Mouse (Mus musculus) gonadal fat pad, adult 2 months (tissue): ENCODE measurements at regions not wholly inside any gene's neighbourhood (a gene's known extent, or its start where the extent isn't known, plus 50 kb on each side); places are given as distances from the start of the nearest gene placed in this dataset.

ENCODE experiments used
- DNase-seq: peaks from one replicate; pipeline ENCODE4 v3.0.0-alpha.2; 2012; ENCODE audit warnings: low read depth

DNA sequence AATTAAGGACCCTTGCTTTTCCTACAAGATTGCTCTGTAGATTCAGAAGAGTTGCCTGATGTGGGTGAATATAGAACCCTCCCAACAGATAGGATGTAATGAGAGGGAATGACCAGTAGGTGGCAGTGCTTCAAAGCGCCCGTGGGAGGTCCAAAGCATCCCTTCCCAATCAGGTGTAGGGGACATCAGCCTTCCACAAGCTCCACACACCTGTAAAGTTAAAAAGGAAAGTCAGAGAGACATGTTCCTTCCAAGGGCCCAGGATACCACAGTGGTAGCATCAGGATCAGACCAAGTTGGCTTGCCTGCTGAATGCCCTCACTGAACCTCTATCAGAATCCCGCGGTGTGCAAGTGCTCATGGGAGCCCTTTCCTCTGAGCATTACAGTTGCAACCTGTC is 75.7 kb upstream of the Zfp618 start:
- no peak for DNase-seq

GRCm38 (mm10) chr4:62890588-62891580 is 74.5 kb upstream of the Zfp618 start:
- peak; percentile 8 for DNase-seq

DNA sequence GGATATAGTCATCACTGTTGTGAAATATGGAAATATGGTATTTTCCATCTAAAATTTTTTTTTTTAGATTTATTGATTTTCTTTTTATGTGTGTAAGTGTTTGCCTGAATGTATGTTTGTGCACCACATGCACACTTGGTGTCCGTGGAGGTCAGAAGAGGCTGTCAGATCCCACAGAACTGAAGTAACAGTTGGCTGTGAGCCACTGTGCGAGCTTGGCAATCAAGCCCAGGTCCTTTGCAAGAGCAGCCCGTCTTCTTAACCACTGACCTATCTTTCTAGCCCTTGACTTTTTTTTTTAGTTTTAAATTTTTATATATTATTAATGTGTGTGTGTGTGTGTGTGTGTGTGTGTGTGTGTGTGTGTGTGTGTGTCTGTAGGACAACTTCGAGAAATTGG is 52.5 kb upstream of the Zfp618 start:
- no peak for DNase-seq
